Mouse (Mus musculus) cerebellum, adult 2 months (tissue): ENCODE measurements around the gene Cntnap2.

Experiments
- CTCF ChIP-seq: fragments of 200-500 bp; IDR thresholded peaks from 2 replicates; pipeline ENCODE4 v1.5.1; 2011; ENCODE audit warnings: low read depth, mild to moderate bottlenecking, control low read depth, low read length, moderate library complexity, borderline replicate concordance; ENCODE audit not compliant: insufficient read depth
- POLR2A ChIP-seq: fragments of 200-500 bp; IDR thresholded peaks from 2 replicates; pipeline ENCODE4 v1.6.1; 2011; ENCODE audit warnings: low read length, control low read depth, borderline replicate concordance; ENCODE audit not compliant: insufficient read depth

DNA sequence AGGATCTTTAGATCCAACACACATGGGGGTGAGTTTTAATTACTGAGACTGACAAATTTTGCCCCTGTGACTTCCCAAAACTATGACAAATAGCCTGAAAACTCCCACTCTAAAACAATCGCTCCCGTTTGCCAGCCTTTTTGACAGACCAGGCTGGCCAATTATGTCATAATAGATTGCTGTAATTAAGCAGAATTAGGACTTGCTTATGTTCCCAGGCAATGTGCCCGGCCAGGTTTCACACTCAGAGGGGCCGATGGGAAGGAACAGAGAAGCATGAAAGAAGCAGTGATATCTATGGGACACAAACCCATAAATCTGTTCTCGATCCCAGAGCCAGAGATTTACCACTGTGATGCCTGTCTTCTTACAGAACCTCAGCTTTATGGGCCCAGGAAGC is 2264.7 kb downstream of the Cntnap2 start:
- TF ChIP-seq POLR2A, result no peak
- TF ChIP-seq CTCF, result no peak
